Mouse (Mus musculus) left cerebral cortex, adult 8-10 months (tissue): Measurements from ENCODE around the gene Chst2. TPM values are rescaled to one million over a fixed set of nuclear protein-coding genes. Genes with fewer than 3 reads are reported as not detected.

Source experiments
- DNase-seq, 2 experiments: peaks; one replicate each; pipeline ENCODE4 v3.0.0; 2022; ENCODE audit warnings: low spot score in 2 of 2
- total RNA-seq, 4 experiments: library from RNA; stranded (reverse); gene quantifications; 2 replicates each; pipeline ENCODE4 v1.2.4; 2022

Chst2 gene
- total RNA-seq, 4 experiments from 2014 or later, result 63.9 to 66.7 (median 66.2) TPM

- no peak for DNase-seq
Observed at GRCm38 (mm10) chr9:95373741-95374140, 32.8 kb downstream of the Chst2 start.

- DNase-seq, result no peak
Observed at GRCm38 (mm10) chr9:95365882-95366281, 40.6 kb downstream of the Chst2 start.

- DNase-seq, result no peak
Observed at GRCm38 (mm10) chr9:95353829-95354391, 52.6 kb downstream of the Chst2 start.

GRCm38 (mm10) chr9:95351968-95352367, 54.6 kb downstream of the Chst2 start:
- no peak for DNase-seq

- DNase-seq, result no peak
Observed at GRCm38 (mm10) chr9:95350550-95350949, 56.0 kb downstream of the Chst2 start.

Other genes with a start within 250 kb of the Chst2 start
- 10 to 100 TPM; 66.3 to 80.7 (median 70.4) TPM for gene U2surp, start 105.3 kb upstream of the Chst2 start, total RNA-seq
- gene Paqr9, start 152.9 kb upstream of the Chst2 start, total RNA-seq, result 10 to 100 TPM; 28.2 to 32.0 (median 29.1) TPM
- gene Pcolce2, start 230.9 kb upstream of the Chst2 start, total RNA-seq, result 1 to 10 TPM; 3.2 to 7.3 (median 5.4) TPM